Comparison of ENCODE assay signal across 20 mouse cellular contexts in the genomic region with DNA sequence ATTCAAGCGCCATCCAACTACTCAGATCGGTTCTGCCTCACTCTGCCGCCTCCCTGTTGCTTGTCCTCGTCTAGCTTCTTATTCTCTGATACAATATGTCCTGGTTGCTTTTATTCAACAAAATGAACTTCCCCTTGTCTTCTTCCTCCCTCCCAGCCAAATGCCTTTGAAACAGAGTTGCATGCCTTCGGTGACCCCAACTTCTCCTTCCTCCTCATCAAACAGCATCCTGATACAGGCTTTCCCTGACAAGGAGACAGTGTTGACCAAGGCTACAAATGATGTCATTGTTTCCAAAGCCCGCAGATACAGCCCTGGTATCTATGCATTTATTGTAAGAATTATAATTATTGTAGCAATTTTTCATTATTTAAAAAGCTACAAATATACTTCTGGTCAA.
"Had no signal": no experiment of that assay in that cellular context is flagged by ENCODE, and none has a peak within 500 bp of the region (broad histone marks: within the 10 kb centered on the region; RNA-seq: fewer than 3 reads in every experiment).

No protein-coding gene starts in this region.

- H3K4me2 ChIP-seq: lung, embryonic 14.5 days; midbrain, embryonic 12.5 days; neural tube, embryonic 13.5 days; neural tube, embryonic 15.5 days had no signal

- H3K9ac ChIP-seq: liver, embryonic 14.5 days; lung, embryonic 14.5 days; midbrain, embryonic 12.5 days; neural tube, embryonic 13.5 days; neural tube, embryonic 15.5 days had no signal

- H3K27ac ChIP-seq: liver, embryonic 14.5 days; midbrain, embryonic 10.5 days; midbrain, embryonic 12.5 days; neural tube, embryonic 13.5 days; neural tube, embryonic 15.5 days had no signal

- H3K9me3 ChIP-seq: midbrain, embryonic 10.5 days; midbrain, embryonic 12.5 days; neural tube, embryonic 13.5 days; neural tube, embryonic 15.5 days had no signal

- H3K4me3 ChIP-seq: midbrain, embryonic 10.5 days; midbrain, embryonic 12.5 days; myocyte; neural tube, embryonic 13.5 days; neural tube, embryonic 15.5 days had no signal

- H3K27me3 ChIP-seq: midbrain, embryonic 12.5 days; neural tube, embryonic 13.5 days; neural tube, embryonic 15.5 days had no signal

- H3K4me1 ChIP-seq: midbrain, embryonic 10.5 days; midbrain, embryonic 12.5 days; neural tube, embryonic 13.5 days; neural tube, embryonic 15.5 days had no signal

- H3K36me3 ChIP-seq: midbrain, embryonic 10.5 days; midbrain, embryonic 12.5 days; neural tube, embryonic 13.5 days; neural tube, embryonic 15.5 days had no signal

- DNase-seq: lung, adult 18-20 months; lung, embryonic 14.5 days; lung, postnatal 10 days; lung, postnatal 4 days; midbrain, embryonic 14.5 days; retina, postnatal 1 day; right cerebral cortex, adult 18-20 months; right cerebral cortex, postnatal 25 days; right cerebral cortex, postnatal 4 days; spleen, adult 18-20 months; thymus, adult 18-20 months; thymus, postnatal 14 days; thymus, postnatal 36 days had no signal

- ATAC-seq: midbrain, embryonic 16.5 days had no signal
